Mouse (Mus musculus): ENCODE measurements around the gene Ints3.

Ints3 gene

DNA sequence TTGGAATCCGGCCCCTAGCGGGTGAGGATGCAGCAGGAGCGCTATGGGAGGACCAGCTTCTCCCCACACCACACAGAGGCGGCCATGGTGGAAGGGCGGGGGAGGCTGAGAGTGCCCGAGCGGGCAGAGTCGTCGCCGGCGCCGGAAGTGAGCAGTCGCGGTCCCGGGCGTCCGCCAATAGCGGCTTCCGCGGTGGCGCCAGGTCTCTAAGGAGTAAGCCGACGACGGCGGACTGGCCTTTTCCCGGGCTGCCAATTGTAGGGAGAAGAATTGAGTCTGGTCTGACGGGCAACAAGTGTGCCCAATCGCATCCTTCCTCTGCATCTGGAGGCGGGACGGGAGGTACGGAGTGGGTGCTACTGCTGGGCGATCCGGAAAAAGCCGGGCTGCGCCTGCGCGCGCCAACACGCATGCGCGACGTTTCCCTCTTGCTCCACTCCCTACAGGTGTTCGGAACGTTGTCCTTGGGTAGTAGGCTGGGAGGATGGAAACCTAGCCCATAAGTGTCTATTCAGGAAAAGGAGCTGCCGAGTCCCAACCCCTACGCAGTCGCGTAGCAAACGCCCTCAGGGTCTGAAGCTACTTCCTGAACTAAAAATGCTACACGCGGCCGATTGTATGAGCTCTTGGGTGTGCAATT is at the start of gene Ints3:
TSS of gene Ints3 (minus strand) at position 242 of the 640 bp plus-strand sequence.
- peak; percentile 100 for DNase-seq (ENCODE audit: low read depth)

- DNase-seq (ENCODE audit: low read depth): peak; percentile 96
Measured at GRCm38 (mm10) chr3:90475831-90476611, 42.6 kb upstream of the Ints3 start, which contains the start of gene Ilf2. Gene Ilf2 (plus strand): TSS chr3:90476126.

DNA sequence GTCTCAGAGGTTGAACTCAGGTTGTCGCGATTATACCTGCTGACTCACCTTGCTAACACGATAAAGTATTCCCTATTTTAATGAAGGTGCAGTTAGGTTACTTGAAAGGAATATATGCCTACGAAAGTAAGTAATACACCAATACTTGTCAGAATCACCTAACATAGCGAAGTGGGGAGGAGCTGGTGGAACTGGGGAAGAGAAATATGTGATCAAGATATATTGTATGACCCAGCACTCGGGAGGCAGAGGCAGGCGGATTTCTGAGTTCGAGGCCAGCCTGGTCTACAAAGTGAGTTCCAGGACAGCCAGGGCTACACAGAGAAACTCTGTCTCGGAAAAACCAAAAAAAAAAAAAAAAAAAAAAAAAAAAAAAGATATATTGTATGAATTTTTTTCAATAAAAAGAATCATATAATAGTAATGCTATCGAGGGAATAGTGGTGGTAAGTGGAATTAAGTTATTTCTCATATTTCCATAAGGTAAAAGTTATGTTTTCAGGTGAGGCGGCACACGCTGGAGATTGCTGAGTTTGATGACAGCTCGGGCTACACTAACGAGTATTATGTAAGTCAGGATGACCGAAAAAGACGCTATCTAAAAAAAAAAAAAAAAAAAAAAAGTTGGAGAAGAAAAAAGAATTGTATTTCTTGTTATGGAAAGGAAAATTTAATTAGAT is 41.9 kb upstream of the Ints3 start:
- no peak for DNase-seq (ENCODE audit: low read depth)

DNA sequence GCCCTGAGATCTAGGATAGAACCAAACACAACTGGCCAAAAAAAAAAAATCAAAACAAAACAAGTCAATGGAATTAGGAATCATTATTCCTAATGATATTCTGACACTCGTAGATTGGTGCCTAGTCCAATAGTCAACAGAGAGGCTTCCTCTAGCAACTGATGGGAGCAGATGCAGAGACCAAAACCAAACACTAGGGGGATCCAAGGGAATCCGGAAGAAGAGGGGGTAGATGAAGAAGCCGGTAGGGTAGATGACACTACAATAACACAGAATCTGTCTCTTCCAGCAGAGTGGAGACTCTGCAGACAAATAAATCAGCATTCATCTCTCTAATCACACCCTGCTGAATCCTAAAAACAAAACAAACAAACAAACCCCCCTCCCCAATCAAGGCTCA is 38.8 kb upstream of the Ints3 start:
- no peak for DNase-seq (ENCODE audit: low read depth)

GRCm38 (mm10) chr3:90467618-90468300 is 34.3 kb upstream of the Ints3 start:
- no peak for DNase-seq (ENCODE audit: low read depth)

DNA sequence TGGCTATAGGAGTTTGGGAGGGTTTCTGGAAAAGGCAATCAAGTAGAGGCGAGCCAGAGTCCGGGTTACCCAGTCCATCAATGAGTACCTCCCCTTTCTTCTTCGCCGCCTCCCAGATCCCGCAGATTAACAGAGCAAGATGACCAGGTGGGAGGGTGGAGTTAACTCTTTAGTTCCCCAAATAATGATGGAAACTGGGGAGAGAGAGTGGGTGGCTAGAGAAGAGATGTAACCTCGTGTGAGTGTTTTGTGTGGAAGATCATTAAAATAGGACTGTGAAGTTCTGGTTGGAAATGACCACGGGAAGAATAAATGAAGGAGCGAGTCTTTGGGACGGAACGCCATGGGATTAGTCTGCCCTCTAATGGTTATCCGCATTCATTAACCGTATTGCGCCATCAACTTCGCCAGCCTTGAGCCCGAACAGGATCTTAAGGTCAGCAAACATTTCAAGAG is 32.9 kb upstream of the Ints3 start:
- DNase-seq (ENCODE audit: low read depth): peak; percentile 64

DNA sequence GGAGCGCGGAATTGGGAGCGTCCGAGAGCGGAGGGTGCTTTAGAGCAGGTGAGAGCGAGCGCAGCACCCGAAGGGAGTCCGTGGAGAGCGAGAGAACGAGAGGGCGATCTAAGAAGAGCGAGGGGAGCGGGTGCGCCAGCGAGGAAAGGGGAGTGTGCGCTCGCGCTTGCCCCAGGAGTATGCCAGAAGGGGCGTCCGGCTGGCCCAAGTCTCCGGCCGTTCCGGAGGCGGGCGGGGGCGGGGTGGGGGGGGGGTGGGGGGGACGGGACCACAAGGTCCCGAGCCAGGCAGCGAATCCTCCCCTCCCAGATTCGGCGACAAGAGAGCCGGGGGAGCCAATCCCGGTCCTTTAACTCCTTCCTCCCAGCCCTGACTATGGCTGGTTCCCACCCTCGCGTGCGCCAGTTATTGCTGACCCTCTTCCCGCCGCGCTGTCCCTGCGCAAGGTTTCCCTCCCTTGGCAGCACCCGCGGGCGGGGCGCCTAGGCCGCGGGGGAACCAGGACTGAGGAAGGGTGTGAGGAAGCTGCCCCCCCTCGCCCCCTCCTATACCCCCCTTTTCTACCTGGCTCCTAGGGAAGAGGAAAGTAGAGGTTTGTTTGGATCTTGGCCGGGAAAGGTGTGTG is 32.4 kb upstream of the Ints3 start, which contains the start of gene Npr1:
TSS of gene Npr1 (minus strand) at position 181 of the 625 bp plus-strand sequence.
- DNase-seq (ENCODE audit: low read depth): no peak

DNA sequence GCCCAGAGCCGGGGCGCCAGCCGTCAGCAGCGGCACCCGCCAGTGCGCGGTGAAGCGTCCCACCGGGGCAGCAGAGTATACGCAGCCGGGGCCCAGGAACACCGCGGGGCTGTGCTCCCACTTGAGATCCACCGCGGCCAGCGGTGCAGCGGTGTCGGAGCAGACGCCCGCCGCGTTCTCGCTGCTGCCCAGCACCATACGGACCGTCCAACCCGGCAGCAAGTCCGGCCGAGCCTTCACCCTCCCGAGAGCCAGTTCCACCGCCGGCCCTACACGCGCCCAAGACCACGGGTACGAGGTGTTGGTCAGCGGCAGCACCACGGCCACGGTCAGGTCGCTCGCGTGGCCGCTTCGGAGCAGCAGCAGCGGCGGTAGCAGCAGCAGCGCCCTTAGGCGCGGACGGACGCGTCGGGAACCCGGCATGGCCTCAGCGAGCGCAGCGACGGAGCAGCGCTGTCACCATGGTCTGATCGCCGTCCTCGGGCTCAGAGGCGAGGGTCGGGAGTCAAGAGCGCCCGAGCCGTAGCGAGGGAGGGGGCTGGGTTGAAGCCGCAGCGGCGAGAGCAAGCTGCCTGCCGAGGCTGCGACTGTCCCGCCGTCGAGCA is 31.8 kb upstream of the Ints3 start:
- no peak for DNase-seq (ENCODE audit: low read depth)

GRCm38 (mm10) chr3:90464552-90465080 is 31.2 kb upstream of the Ints3 start:
- no peak for DNase-seq (ENCODE audit: low read depth)

DNA sequence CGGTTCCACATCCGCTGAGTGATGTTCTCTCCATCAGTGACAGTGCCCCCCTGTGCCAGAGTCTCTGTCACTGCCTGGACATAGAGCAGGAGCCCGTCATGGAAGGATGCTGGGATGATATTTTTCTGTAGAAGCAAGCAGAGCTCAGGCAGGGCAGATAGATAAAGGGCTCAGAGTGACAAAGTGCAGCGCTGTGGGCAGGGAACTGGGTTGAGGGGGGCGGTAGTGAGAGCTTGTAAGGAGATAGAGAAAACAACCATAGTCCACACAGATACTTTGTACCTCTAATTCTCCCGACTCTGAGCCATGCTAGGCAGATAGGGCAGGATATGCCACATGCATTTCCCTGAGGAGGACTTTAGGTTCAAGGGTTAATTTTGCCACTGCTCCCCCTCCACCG is 29.2 kb upstream of the Ints3 start:
- no peak for DNase-seq (ENCODE audit: low read depth)

DNA sequence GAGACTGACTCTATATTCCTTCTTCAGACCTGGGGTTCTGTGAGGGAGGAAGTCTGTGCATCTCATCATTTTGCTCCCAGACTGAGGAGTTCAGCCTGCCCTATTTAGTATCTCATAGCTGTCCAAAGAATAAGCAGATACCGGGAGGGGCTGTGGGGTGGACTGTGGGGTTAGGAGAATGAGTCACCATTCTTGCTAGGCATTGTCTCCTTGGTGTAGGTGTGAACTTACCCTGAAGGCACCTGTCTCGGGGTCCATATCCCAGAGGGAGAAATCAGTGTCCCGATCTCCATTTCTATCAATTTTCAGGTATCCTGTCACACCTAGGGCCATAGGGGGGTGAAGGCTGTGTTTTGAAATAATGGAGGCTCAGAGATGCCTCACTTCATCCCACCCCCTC is 28.5 kb upstream of the Ints3 start:
- no peak for DNase-seq (ENCODE audit: low read depth)

DNA sequence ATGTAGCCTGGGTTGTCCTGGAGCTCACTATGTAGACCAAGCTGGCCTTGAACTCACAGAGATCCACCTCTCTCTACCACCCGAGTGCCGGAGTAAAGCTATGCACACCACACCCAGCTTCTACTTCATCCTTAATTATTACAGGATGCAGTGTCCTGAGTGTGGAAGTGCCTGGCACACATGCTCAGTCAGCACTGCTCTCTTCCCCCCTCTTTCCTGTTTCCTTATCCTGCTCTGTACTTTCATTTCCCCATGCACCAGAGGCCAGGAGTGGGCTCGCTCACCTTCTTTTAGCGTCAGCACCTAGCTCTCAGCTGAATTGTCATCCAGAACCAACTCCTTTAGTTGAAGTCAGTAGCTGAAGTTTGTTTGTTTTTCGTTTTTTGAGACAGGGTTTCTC is 26.9 kb upstream of the Ints3 start:
- no peak for DNase-seq (ENCODE audit: low read depth)

- no peak for DNase-seq (ENCODE audit: low read depth)
Measured at GRCm38 (mm10) chr3:90459727-90460126, 26.3 kb upstream of the Ints3 start.

- DNase-seq (ENCODE audit: low read depth): no peak
Measured at GRCm38 (mm10) chr3:90454931-90455330, 21.5 kb upstream of the Ints3 start.

DNA sequence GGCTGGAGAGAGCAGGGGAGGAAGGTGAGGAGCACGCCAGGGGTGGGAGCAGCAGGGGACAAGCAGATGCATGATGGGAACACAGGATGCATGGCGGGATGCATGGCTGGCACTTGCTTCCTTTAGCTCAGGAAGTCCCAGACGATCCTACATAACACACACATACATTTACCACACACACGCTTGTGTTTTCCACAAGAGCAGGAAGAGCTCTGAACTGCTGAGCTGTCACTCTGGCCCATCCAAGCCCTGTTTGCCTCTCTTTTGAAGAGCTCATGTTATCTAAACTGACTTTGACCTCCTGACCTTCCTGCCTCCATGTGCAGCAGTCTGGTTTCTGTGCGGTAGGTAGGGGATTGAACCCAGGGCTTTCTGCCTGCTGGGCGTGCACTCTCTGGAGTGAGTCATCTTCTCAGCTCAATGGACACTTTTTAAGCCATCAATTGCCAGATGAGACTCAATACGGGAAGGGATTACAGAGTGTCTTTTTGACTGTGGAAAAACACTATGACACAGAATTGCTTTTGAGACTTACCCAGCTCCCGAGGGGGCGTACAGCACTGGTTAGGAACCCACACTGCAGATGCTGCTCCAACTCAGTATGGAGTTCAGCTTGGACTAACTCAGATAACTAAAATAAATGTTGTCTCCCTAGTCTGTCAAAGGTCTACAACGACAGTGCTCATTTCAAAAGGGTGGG is 18.1 kb upstream of the Ints3 start:
- DNase-seq (ENCODE audit: low read depth): no peak

- no peak for DNase-seq (ENCODE audit: low read depth)
Measured at GRCm38 (mm10) chr3:90450874-90451273, 17.5 kb upstream of the Ints3 start.

GRCm38 (mm10) chr3:90448626-90449025 is 15.2 kb upstream of the Ints3 start:
- no peak for DNase-seq (ENCODE audit: low read depth)

- DNase-seq (ENCODE audit: low read depth): no peak
Measured at GRCm38 (mm10) chr3:90447123-90447494, 13.7 kb upstream of the Ints3 start.

GRCm38 (mm10) chr3:90446389-90447122 is 13.1 kb upstream of the Ints3 start:
- peak; percentile 69 for DNase-seq (ENCODE audit: low read depth)
